Mouse (Mus musculus): ENCODE results near the gene Sarm1. TPM values are rescaled to one million over a fixed set of nuclear protein-coding genes. Genes with fewer than 3 reads are reported as not detected.
"Not testable (repeated sequence)": the region's sequence is repeated elsewhere in the genome, so short reads cannot be mapped to it uniquely, and the experiment has no call there.

Gene Sarm1
- polyA plus RNA-seq, 1 experiment from 2014 or later: 21.8 TPM

DNA sequence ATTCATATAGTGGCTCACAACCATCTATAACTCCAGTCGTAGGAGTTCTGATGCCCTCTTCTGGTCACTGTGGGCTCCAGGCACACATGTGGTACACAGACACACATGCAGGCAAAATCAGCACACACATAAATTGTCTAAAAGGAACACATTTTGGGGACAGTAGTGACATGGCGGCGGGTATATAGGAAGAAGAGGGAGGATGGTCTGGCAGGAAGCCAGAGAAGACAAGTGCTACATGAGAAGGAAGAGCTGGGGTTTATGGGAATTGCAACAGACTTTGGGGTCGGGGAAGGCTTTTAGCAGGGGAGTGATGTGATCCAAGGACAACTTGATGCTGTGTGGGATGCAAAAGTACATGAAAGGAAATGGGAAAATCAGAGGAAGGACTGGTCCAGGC lies 37.0 kb upstream of the Sarm1 start:
- ATAC-seq (ENCODE audit: insufficient read depth, low FRiP score, low TSS enrichment) (no peak), DNase-seq (ENCODE audit: low spot score) (no peak)
- Histone ChIP-seq H3K9ac (ENCODE audit: low read length) (no peak overlapping the region), H3K4me3 (ENCODE audit: low read depth, low read length) (no peak overlapping the region), H3K4me1 (ENCODE audit: control insufficient read depth, insufficient read depth, low read length) (peaks cover 13% of the 10 kb centered on the region), H3K27ac (ENCODE audit: low read depth, low read length) (no peak overlapping the region), H3K27me3 (ENCODE audit: control insufficient read depth, insufficient read depth, low read length) (no peaks in the 10 kb centered on the region), H3K36me3 (ENCODE audit: control insufficient read depth, insufficient read depth, low read length) (no peaks in the 10 kb centered on the region; the same call in 1 of the 2 replicates), H3K9me3 (ENCODE audit: control insufficient read depth, low read length) (no peaks in the 10 kb centered on the region), H3K4me2 (ENCODE audit: low read depth) (no peak overlapping the region)
- 91% methylated on average over 4 of the region's 4 CpGs for WGBS

- ATAC-seq (ENCODE audit: insufficient read depth, low FRiP score, low TSS enrichment); H3K4me2 ChIP-seq (ENCODE audit: low read depth); DNase-seq (ENCODE audit: low spot score); H3K4me1 ChIP-seq (ENCODE audit: control insufficient read depth, insufficient read depth, low read length); H3K4me3 ChIP-seq (ENCODE audit: low read depth, low read length); H3K9me3 ChIP-seq (ENCODE audit: control insufficient read depth, low read length); H3K27ac ChIP-seq (ENCODE audit: low read depth, low read length); H3K27me3 ChIP-seq (ENCODE audit: control insufficient read depth, insufficient read depth, low read length); H3K9ac ChIP-seq (ENCODE audit: low read length); H3K36me3 ChIP-seq (ENCODE audit: control insufficient read depth, insufficient read depth, low read length): not testable (repeated sequence)
- WGBS: 92% methylated on average over 10 of the region's 10 CpGs
Observed at GRCm38 (mm10) chr11:78531515-78531914, 34.0 kb upstream of the Sarm1 start.

GRCm38 (mm10) chr11:78531046-78531445 lies 33.5 kb upstream of the Sarm1 start:
- H3K27me3 ChIP-seq (ENCODE audit: control insufficient read depth, insufficient read depth, low read length): no peaks in the 10 kb centered on the region

DNA sequence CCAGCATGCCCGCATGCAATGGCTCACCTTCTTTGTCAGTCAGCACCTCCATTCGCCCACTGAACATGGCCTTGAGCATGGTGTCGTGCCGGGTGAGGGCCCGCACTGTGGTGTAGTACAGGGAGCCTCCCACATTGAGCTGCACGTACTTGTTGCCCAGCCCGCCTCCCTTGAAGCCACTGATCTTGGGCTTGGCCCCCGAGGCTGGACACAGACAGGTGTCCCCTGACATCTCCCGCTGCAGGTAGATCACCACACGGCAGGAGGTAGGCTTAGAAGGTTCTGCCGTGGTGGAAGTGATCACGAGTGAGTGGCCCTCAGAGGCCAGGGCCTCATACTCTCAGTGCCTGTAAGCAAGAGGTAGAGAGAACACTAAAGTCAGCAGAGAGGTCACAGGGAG lies 32.4 kb upstream of the Sarm1 start:
- Histone ChIP-seq H3K9ac (ENCODE audit: low read length) (no peak overlapping the region), H3K4me3 (ENCODE audit: low read depth, low read length) (no peak overlapping the region), H3K27ac (ENCODE audit: low read depth, low read length) (no peak overlapping the region), H3K4me2 (ENCODE audit: low read depth) (no peak overlapping the region), H3K36me3 (ENCODE audit: control insufficient read depth, insufficient read depth, low read length) (peaks cover 12% of the 10 kb centered on the region), H3K4me1 (ENCODE audit: control insufficient read depth, insufficient read depth, low read length) (peaks cover 5% of the 10 kb centered on the region), H3K27me3 (ENCODE audit: control insufficient read depth, insufficient read depth, low read length) (no peaks in the 10 kb centered on the region), H3K9me3 (ENCODE audit: control insufficient read depth, low read length) (no peaks in the 10 kb centered on the region)
- 88% methylated on average over 12 of the region's 12 CpGs for WGBS
- DNase-seq (ENCODE audit: low spot score) (no peak), ATAC-seq (ENCODE audit: insufficient read depth, low FRiP score, low TSS enrichment) (no peak)

More at GRCm38 (mm10) chr11:78531046-78531445, 33.5 kb upstream of the Sarm1 start:
- Histone ChIP-seq H3K4me2 (ENCODE audit: low read depth) (no peak overlapping the region), H3K9ac (ENCODE audit: low read length) (no peak overlapping the region), H3K4me3 (ENCODE audit: low read depth, low read length) (no peak overlapping the region), H3K27ac (ENCODE audit: low read depth, low read length) (no peak overlapping the region), H3K36me3 (ENCODE audit: control insufficient read depth, insufficient read depth, low read length) (peaks cover 12% of the 10 kb centered on the region), H3K9me3 (ENCODE audit: control insufficient read depth, low read length) (no peaks in the 10 kb centered on the region), H3K4me1 (ENCODE audit: control insufficient read depth, insufficient read depth, low read length) (peaks cover 8% of the 10 kb centered on the region)
- ATAC-seq (ENCODE audit: insufficient read depth, low FRiP score, low TSS enrichment) (no peak), DNase-seq (ENCODE audit: low spot score) (no peak)
- WGBS: 80% methylated on average over 6 of the region's 6 CpGs

- WGBS: 90% methylated on average over 9 of the region's 9 CpGs
- ATAC-seq (ENCODE audit: insufficient read depth, low FRiP score, low TSS enrichment): no peak
- Histone ChIP-seq H3K9me3 (ENCODE audit: control insufficient read depth, low read length) (no peaks in the 10 kb centered on the region), H3K9ac (ENCODE audit: low read length) (no peak overlapping the region), H3K27ac (ENCODE audit: low read depth, low read length) (no peak overlapping the region), H3K4me1 (ENCODE audit: control insufficient read depth, insufficient read depth, low read length) (no peaks in the 10 kb centered on the region), H3K4me3 (ENCODE audit: low read depth, low read length) (no peak overlapping the region), H3K36me3 (ENCODE audit: control insufficient read depth, insufficient read depth, low read length) (peaks cover 12% of the 10 kb centered on the region), H3K4me2 (ENCODE audit: low read depth) (no peak overlapping the region), H3K27me3 (ENCODE audit: control insufficient read depth, insufficient read depth, low read length) (no peaks in the 10 kb centered on the region)
- no peak for DNase-seq (ENCODE audit: low spot score)
Observed at GRCm38 (mm10) chr11:78528714-78529113, 31.2 kb upstream of the Sarm1 start.

DNA sequence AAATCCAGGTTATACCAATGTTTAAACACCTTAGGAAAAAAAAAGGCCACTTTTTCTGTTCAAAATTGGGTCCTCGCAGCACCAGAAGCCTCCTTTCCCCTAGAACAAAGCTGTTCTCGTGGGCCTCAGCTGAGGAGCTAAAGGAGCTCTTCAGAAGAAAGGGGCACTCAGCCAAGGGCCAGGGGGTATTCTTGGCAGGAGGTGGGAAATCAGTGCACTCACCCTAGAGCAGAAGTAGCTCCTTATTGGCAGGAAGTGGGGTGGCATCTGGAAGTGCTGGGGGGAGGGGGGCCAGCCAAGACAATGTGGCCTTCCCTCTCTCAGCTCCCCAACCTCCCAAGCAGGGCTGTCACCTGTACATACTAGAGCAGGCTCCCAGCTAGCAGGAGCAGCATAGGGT lies 27.3 kb upstream of the Sarm1 start:
- no peaks in the 10 kb centered on the region for H3K9me3 ChIP-seq (ENCODE audit: control insufficient read depth, low read length)
- H3K4me1 ChIP-seq (ENCODE audit: control insufficient read depth, insufficient read depth, low read length): no peaks in the 10 kb centered on the region
- WGBS: 84% methylated on average over 2 of the region's 2 CpGs
- H3K4me3 ChIP-seq (ENCODE audit: low read depth, low read length): no peak overlapping the region
- peaks cover 26% of the 10 kb centered on the region for H3K36me3 ChIP-seq (ENCODE audit: control insufficient read depth, insufficient read depth, low read length)
- no peak for DNase-seq (ENCODE audit: low spot score)
- no peaks in the 10 kb centered on the region for H3K27me3 ChIP-seq (ENCODE audit: control insufficient read depth, insufficient read depth, low read length)
- no peak overlapping the region for H3K27ac ChIP-seq (ENCODE audit: low read depth, low read length)
- H3K4me2 ChIP-seq (ENCODE audit: low read depth): no peak overlapping the region
- ATAC-seq (ENCODE audit: insufficient read depth, low FRiP score, low TSS enrichment): no peak
- no peak overlapping the region for H3K9ac ChIP-seq (ENCODE audit: low read length)

- peaks cover 30% of the 10 kb centered on the region for H3K36me3 ChIP-seq (ENCODE audit: control insufficient read depth, insufficient read depth, low read length)
- no peak overlapping the region for H3K4me2 ChIP-seq (ENCODE audit: low read depth)
- WGBS: 64% methylated on average over 9 of the region's 9 CpGs
- no peak overlapping the region for H3K9ac ChIP-seq (ENCODE audit: low read length)
- H3K4me3 ChIP-seq (ENCODE audit: low read depth, low read length): no peak overlapping the region
- H3K9me3 ChIP-seq (ENCODE audit: control insufficient read depth, low read length): no peaks in the 10 kb centered on the region
- no peak for ATAC-seq (ENCODE audit: insufficient read depth, low FRiP score, low TSS enrichment)
- DNase-seq (ENCODE audit: low spot score): peak; percentile 34
- H3K4me1 ChIP-seq (ENCODE audit: control insufficient read depth, insufficient read depth, low read length): no peaks in the 10 kb centered on the region
- no peaks in the 10 kb centered on the region for H3K27me3 ChIP-seq (ENCODE audit: control insufficient read depth, insufficient read depth, low read length)
- H3K27ac ChIP-seq (ENCODE audit: low read depth, low read length): no peak overlapping the region
Observed at GRCm38 (mm10) chr11:78523241-78523955, 25.8 kb upstream of the Sarm1 start.

- DNase-seq (ENCODE audit: low spot score) (no peak), ATAC-seq (ENCODE audit: insufficient read depth, low FRiP score, low TSS enrichment) (no peak)
- Histone ChIP-seq H3K27me3 (ENCODE audit: control insufficient read depth, insufficient read depth, low read length) (no peaks in the 10 kb centered on the region), H3K36me3 (ENCODE audit: control insufficient read depth, insufficient read depth, low read length) (peaks cover 23% of the 10 kb centered on the region), H3K4me2 (ENCODE audit: low read depth) (no peak overlapping the region), H3K27ac (ENCODE audit: low read depth, low read length) (no peak overlapping the region), H3K4me3 (ENCODE audit: low read depth, low read length) (no peak overlapping the region), H3K9ac (ENCODE audit: low read length) (no peak overlapping the region), H3K4me1 (ENCODE audit: control insufficient read depth, insufficient read depth, low read length) (no peaks in the 10 kb centered on the region), H3K9me3 (ENCODE audit: control insufficient read depth, low read length) (no peaks in the 10 kb centered on the region)
- WGBS: 96% methylated on average over 1 of the region's 1 CpGs
Observed at GRCm38 (mm10) chr11:78522481-78522997, 25.0 kb upstream of the Sarm1 start.

DNA sequence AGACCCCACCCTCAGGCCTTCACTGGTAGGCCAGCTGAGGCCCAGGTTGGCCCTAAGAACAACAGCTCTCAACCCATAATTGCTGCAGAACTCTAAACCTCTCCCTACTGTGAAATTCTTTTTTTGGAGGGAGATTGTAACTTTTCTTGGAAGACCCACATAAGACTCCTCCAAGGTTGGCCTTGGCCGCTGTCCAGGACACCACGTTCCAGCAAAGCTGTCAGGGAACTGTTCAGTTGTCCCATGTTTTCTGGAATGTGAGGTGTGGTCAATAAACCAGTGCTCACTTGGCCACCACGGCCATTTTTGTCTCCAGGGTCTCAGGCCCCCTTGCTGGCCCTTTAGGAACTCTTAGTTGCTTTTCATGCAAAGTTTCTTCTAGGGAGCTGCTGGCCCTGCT lies 24.3 kb upstream of the Sarm1 start:
- Histone ChIP-seq H3K36me3 (ENCODE audit: control insufficient read depth, insufficient read depth, low read length) (peaks cover 21% of the 10 kb centered on the region), H3K4me1 (ENCODE audit: control insufficient read depth, insufficient read depth, low read length) (no peaks in the 10 kb centered on the region), H3K9me3 (ENCODE audit: control insufficient read depth, low read length) (no peaks in the 10 kb centered on the region), H3K27ac (ENCODE audit: low read depth, low read length) (no peak overlapping the region), H3K9ac (ENCODE audit: low read length) (no peak overlapping the region), H3K27me3 (ENCODE audit: control insufficient read depth, insufficient read depth, low read length) (no peaks in the 10 kb centered on the region), H3K4me2 (ENCODE audit: low read depth) (no peak overlapping the region), H3K4me3 (ENCODE audit: low read depth, low read length) (no peak overlapping the region)
- no peak for DNase-seq (ENCODE audit: low spot score)
- WGBS: 92% methylated on average over 3 of the region's 3 CpGs
- ATAC-seq (ENCODE audit: insufficient read depth, low FRiP score, low TSS enrichment): no peak
